Mouse (Mus musculus): ENCODE measurements around the gene Ccdc127. TPM values are rescaled to one million over a fixed set of nuclear protein-coding genes. Genes with fewer than 3 reads are reported as not detected.

Gene Ccdc127
- polyA plus RNA-seq, 1 experiment from 2014 or later: 49.5 TPM

- Histone ChIP-seq H3K9ac (no peak within 1 kb of the TSS), H3K9me3 (no peaks in the 10 kb centered on the region), H3K36me3 (no peaks in the 10 kb centered on the region), H3K4me3 (no peak within 1 kb of the TSS), H3K27me3 (no peaks in the 10 kb centered on the region; the same call in 1 of the 2 replicates), H3K4me1 (replicated peaks) (no peaks in the 10 kb centered on the region), H3K27ac (replicated peaks) (no peak within 1 kb of the TSS), H3K4me2 (peak within 1 kb of the TSS; percentile 28; the same call in 1 of the 2 replicates)
- ATAC-seq (ENCODE audit: low read depth): no peak
- 7% methylated on average over 11 of the region's 11 CpGs for WGBS
These were observed 49.3 kb downstream of the Ccdc127 start, which contains the start of gene Ftl1-ps1 for GRCm38 (mm10) chr13:74399298-74399839. Gene Ftl1-ps1 (plus strand): TSS chr13:74399694.

MicroRNA genes within 50 kb of the gene (microRNA counts, 519-probe panel; counts per million panel counts)
- microRNA mmu-miR-692: not detected

Small RNA genes lying within 50 kb of the gene (microRNA-seq; reads per million reads assigned to microRNA genes)
- not detected for gene Mir692-3

Other genes with a start within 250 kb of the Ccdc127 start
- gene Slc9a3, start 228.9 kb upstream of the Ccdc127 start, polyA plus RNA-seq (2015; fragmentation: Nextera tagmentation; extraction: Ambion mirVana): 0.06 and 0.17 TPM in 2 replicates
- gene Exoc3, start 141.6 kb upstream of the Ccdc127 start, polyA plus RNA-seq (2015; fragmentation: Nextera tagmentation; extraction: Ambion mirVana): 90.5 and 101 TPM in 2 replicates
- gene Ahrr, start 58.0 kb upstream of the Ccdc127 start, polyA plus RNA-seq (2015; fragmentation: Nextera tagmentation; extraction: Ambion mirVana): 0.22 and 0.36 TPM in 2 replicates
- gene Pdcd6, start 32.7 kb upstream of the Ccdc127 start, polyA plus RNA-seq (2015; fragmentation: Nextera tagmentation; extraction: Ambion mirVana): 108 and 109 TPM in 2 replicates
- gene Sdha, start within 50 bp of the Ccdc127 start, polyA plus RNA-seq (2015; fragmentation: Nextera tagmentation; extraction: Ambion mirVana): 199 and 276 TPM in 2 replicates
- not detected in 2 replicates for gene Lrrc14b, start 13.7 kb downstream of the Ccdc127 start, polyA plus RNA-seq (2015; fragmentation: Nextera tagmentation; extraction: Ambion mirVana)
- 5.8 and 6.2 TPM in 2 replicates for gene Zfp72, start 40.5 kb downstream of the Ccdc127 start, polyA plus RNA-seq (2015; fragmentation: Nextera tagmentation; extraction: Ambion mirVana)
- 113 and 154 TPM in 2 replicates for gene Ftl1-ps1, start 49.4 kb downstream of the Ccdc127 start, polyA plus RNA-seq (2015; fragmentation: Nextera tagmentation; extraction: Ambion mirVana)
- 17.6 and 23.7 TPM in 2 replicates for gene Zfp825, start 143.7 kb downstream of the Ccdc127 start, polyA plus RNA-seq (2015; fragmentation: Nextera tagmentation; extraction: Ambion mirVana)

Data from neural tube, embryonic 13.5 days (tissue).